In genomic region chr14:40063371-40063770, GRCm38 (mm10) we compare ENCODE assay signal across 19 mouse cellular contexts.
DNase-seq lines count a peak whose midpoint lies in the region; ATAC-seq and TF ChIP-seq lines count a peak whose summit lies in the region.
"Had no signal": no experiment of that assay in that cellular context is flagged by ENCODE, and none has a peak within 500 bp of the region (broad histone marks: within the 10 kb centered on the region; RNA-seq: fewer than 3 reads in every experiment).

No protein-coding gene starts in this region.

- no peaks in the 10 kb centered on the region for H3K27me3 ChIP-seq in intestine, embryonic 15.5 days (replicated peaks)
- no peaks in the 10 kb centered on the region for H3K27me3 ChIP-seq in intestine, postnatal 0 days (replicated peaks; ENCODE audit: control insufficient read depth, insufficient read depth, low read length)
- no peaks in the 10 kb centered on the region for H3K27me3 ChIP-seq in intestine, embryonic 16.5 days (replicated peaks; ENCODE audit: control insufficient read depth, insufficient read depth, low read length)
- H3K27me3 ChIP-seq in limb, embryonic 10.5 days (ENCODE audit: low read depth, poor library complexity, severe bottlenecking), result no peaks in the 10 kb centered on the region
- H3K27me3 ChIP-seq: CH12.LX, Patski had no signal

- H3K36me3 ChIP-seq in intestine, embryonic 15.5 days, result no peaks in the 10 kb centered on the region
- no peaks in the 10 kb centered on the region for H3K36me3 ChIP-seq in intestine, postnatal 0 days (ENCODE audit: control insufficient read depth, insufficient read depth)
- H3K36me3 ChIP-seq in intestine, embryonic 16.5 days (ENCODE audit: control insufficient read depth, insufficient read depth, low read length), result no peaks in the 10 kb centered on the region
- H3K36me3 ChIP-seq in limb, embryonic 10.5 days, result no peaks in the 10 kb centered on the region
- H3K36me3 ChIP-seq: G1E had no signal

- no peak overlapping the region for H3K4me3 ChIP-seq in intestine, embryonic 15.5 days (replicated peaks)
- no peak overlapping the region for H3K4me3 ChIP-seq in intestine, postnatal 0 days (ENCODE audit: low read depth, low read length)
- H3K4me3 ChIP-seq in intestine, embryonic 16.5 days (ENCODE audit: low read length), result no peak overlapping the region
- no peak overlapping the region for H3K4me3 ChIP-seq in limb, embryonic 10.5 days

- no peak for DNase-seq in limb, embryonic 10.5 days (ENCODE audit: low spot score)
- DNase-seq: adrenal gland, adult 2 months; adrenal gland, adult 8-10 months; adrenal gland, postnatal 10 days; adrenal gland, postnatal 14 days; adrenal gland, postnatal 25 days; adrenal gland, postnatal 36 days; B cell, adult 2 months; cerebellum, adult 11 months; cerebellum, adult 11-12 months; cerebellum, adult 18-20 months had no signal

- no peak overlapping the region for H3K4me2 ChIP-seq in intestine, embryonic 15.5 days (replicated peaks)
- H3K4me2 ChIP-seq in intestine, postnatal 0 days (replicated peaks; ENCODE audit: low read depth), result no peak overlapping the region
- H3K4me2 ChIP-seq in intestine, embryonic 16.5 days (ENCODE audit: low read depth, low read length), result no peak overlapping the region

- H3K4me1 ChIP-seq in intestine, embryonic 15.5 days (replicated peaks), result no peaks in the 10 kb centered on the region
- H3K4me1 ChIP-seq in intestine, postnatal 0 days (replicated peaks; ENCODE audit: control insufficient read depth, insufficient read depth, low read length), result no peaks in the 10 kb centered on the region
- H3K4me1 ChIP-seq in intestine, embryonic 16.5 days (ENCODE audit: control insufficient read depth, insufficient read depth, low read length), result no peaks in the 10 kb centered on the region
- no peaks in the 10 kb centered on the region for H3K4me1 ChIP-seq in limb, embryonic 10.5 days

- no peak overlapping the region for H3K27ac ChIP-seq in intestine, embryonic 15.5 days
- no peak overlapping the region for H3K27ac ChIP-seq in intestine, postnatal 0 days (ENCODE audit: low read depth, low read length)
- no peak overlapping the region for H3K27ac ChIP-seq in intestine, embryonic 16.5 days (ENCODE audit: low read length)
- H3K27ac ChIP-seq in limb, embryonic 10.5 days, result no peak overlapping the region

- TF ChIP-seq CTCF in intestine, postnatal 0 days (IDR thresholded peaks at IDR 0.05; ENCODE audit: low read depth), result no peak

- WGBS in intestine, embryonic 15.5 days, result 67% methylated on average over 1 of the region's 1 CpGs
- WGBS in intestine, postnatal 0 days, result 51% methylated on average over 1 of the region's 1 CpGs
- WGBS in intestine, embryonic 16.5 days, result 66% methylated on average over 1 of the region's 1 CpGs
- 96% methylated on average over 1 of the region's 1 CpGs for WGBS in limb, embryonic 10.5 days

- no peak overlapping the region for H3K9ac ChIP-seq in intestine, embryonic 15.5 days
- no peak overlapping the region for H3K9ac ChIP-seq in intestine, postnatal 0 days (ENCODE audit: low read depth, low read length)
- no peak overlapping the region for H3K9ac ChIP-seq in intestine, embryonic 16.5 days (ENCODE audit: low read depth, low read length)

- peak; percentile 81 for ATAC-seq in intestine, embryonic 15.5 days
- ATAC-seq in intestine, postnatal 0 days, result no peak
- ATAC-seq in intestine, embryonic 16.5 days, result peak; percentile 71; the same call in 1 of the 2 replicates
- ATAC-seq: activated CD4-positive, CD25-positive, alpha-beta regulatory T cell, adult 4 months; CD4-positive, CD25-positive, alpha-beta regulatory T cell, adult 4 months; Patski had no signal

- H3K9me3 ChIP-seq in intestine, embryonic 15.5 days, result no peaks in the 10 kb centered on the region
- no peaks in the 10 kb centered on the region for H3K9me3 ChIP-seq in intestine, postnatal 0 days (ENCODE audit: control insufficient read depth)
- no peaks in the 10 kb centered on the region for H3K9me3 ChIP-seq in intestine, embryonic 16.5 days (ENCODE audit: control insufficient read depth, low read length)
- no peaks in the 10 kb centered on the region for H3K9me3 ChIP-seq in limb, embryonic 10.5 days (replicated peaks)
- H3K9me3 ChIP-seq: G1E had no signal
